Mouse (Mus musculus) stomach, postnatal 0 days (tissue): ENCODE data around the gene Hdac11.

Experiments
- CTCF ChIP-seq: IDR thresholded peaks from 2 replicates; pipeline ENCODE4 v1.5.1; 2016; ENCODE audit warnings: antibody characterized with exemption, low read depth, mild to moderate bottlenecking, moderate library complexity
- EP300 ChIP-seq: optimal IDR thresholded peaks from 2 replicates; pipeline ENCODE3; 2016; ENCODE audit warnings: antibody characterized with exemption

DNA sequence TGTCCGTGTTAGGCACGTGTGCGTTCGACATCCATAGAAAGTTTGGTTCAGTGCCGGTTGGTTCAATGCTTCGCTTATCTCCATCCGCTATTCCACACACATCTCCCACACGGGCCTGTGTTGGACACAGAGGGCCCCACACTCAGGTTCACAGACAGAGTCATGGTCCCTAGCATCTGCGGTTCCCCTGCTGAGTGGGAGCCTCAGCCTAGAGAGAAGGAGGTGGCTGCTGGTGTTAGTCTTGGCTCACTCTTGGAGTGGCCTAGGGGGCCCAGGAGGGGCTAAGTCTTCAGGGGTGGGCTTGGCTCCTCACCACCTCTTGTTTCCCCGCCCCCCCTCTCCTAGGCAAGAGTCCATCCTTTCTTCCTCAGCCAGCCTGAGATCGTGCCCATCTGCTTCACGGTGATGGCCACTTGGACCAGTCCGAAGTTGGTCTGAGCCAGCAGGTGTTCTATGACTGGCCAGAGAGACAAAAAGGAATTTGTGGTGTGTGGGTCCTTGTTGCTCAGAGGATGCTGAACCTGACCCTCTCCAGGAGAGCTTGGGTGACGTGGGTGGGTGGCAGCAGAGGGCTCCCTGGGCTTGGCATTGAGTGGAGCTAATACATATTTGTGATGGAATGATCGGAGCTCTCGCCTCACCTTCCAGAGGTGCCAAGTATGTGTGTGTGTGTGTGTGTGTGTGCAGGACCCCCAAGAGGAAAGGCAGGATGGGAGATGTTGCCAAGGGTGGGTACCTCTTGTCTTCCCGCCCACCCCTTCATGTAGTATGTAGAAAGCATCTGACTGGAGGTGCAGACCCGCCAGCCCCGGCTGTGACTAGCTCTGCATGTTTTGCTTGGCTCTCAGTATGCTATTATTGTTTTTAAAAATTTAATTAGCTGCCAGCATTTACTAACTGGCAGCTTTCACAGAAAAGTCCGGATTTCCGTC lies 57.1 kb downstream of the Hdac11 start:
- no peak for TF ChIP-seq CTCF
- no peak for TF ChIP-seq EP300
